Mouse (Mus musculus) hindbrain, embryonic 12.5 days (tissue): Measurements from ENCODE around the gene Top2b. TPM values are rescaled to one million over a fixed set of nuclear protein-coding genes. Genes with fewer than 3 reads are reported as not detected.

Experiments used
- ATAC-seq: fragments of 200-750 bp; cut with Nextera tagmentation; 2 replicates; pipeline ENCODE4 v1.8.0; 2017; ENCODE audit warnings: moderate TSS enrichment; ENCODE audit not compliant: low FRiP score
- H3K27ac ChIP-seq: fragments of 300-500 bp; sonication (generic); 2 replicates; pipeline ENCODE4 v1.5.1; 2016; ENCODE audit warnings: mild to moderate bottlenecking
- H3K27me3 ChIP-seq: fragments of 300-500 bp; sonication (generic); 2 replicates; pipeline ENCODE4 v1.6.1; 2016; ENCODE audit warnings: mild to moderate bottlenecking
- H3K36me3 ChIP-seq: fragments of 300-500 bp; sonication (generic); 2 replicates; pipeline ENCODE4 v1.6.1; 2016; ENCODE audit warnings: mild to moderate bottlenecking
- H3K4me1 ChIP-seq: fragments of 300-500 bp; sonication (generic); 2 replicates; pipeline ENCODE4 v1.6.1; 2016
- H3K4me2 ChIP-seq: fragments of 300-500 bp; sonication (generic); replicated peaks from 2 replicates; pipeline ENCODE4 v1.6.1; 2016; ENCODE audit warnings: mild to moderate bottlenecking
- H3K4me3 ChIP-seq: fragments of 300-500 bp; sonication (generic); 2 replicates; pipeline ENCODE4 v1.5.1; 2016; ENCODE audit warnings: mild to moderate bottlenecking
- H3K9ac ChIP-seq: fragments of 300-500 bp; sonication (generic); 2 replicates; pipeline ENCODE4 v1.6.1; 2016; ENCODE audit warnings: mild to moderate bottlenecking, moderate library complexity
- H3K9me3 ChIP-seq: fragments of 300-500 bp; sonication (generic); replicated peaks from 2 replicates; pipeline ENCODE4 v1.6.1; 2016; ENCODE audit warnings: mild to moderate bottlenecking
- WGBS: fragments of 180-500 bp; shearing (Covaris S2); methylation state at CpG from one replicate; pipeline ENCODE4 v1.1.7; 2016; 5-methylcytosine and 5-hydroxymethylcytosine counted together
- polyA plus RNA-seq: library from polyadenylated mRNA; unstranded; fragments of >200 nt; fragmentation: Nextera tagmentation; extraction: Ambion mirVana; gene quantifications from 2 replicates; pipeline ENCODE4 v1.2.1, GENCODE M21; 2016

Top2b gene
- 176 and 181 TPM in 2 replicates for polyA plus RNA-seq

GRCm38 (mm10) chr14:16364878-16365337, at the start of gene Top2b:
Gene Top2b, plus strand, starts transcription at chr14:16365179.
- peak within 1 kb of the TSS; percentile 99 for H3K27ac ChIP-seq
- no peaks in the 10 kb centered on the region for H3K9me3 ChIP-seq
- no peaks in the 10 kb centered on the region for H3K27me3 ChIP-seq
- H3K4me3 ChIP-seq, result peak within 1 kb of the TSS; percentile 79
- peak within 1 kb of the TSS; percentile 82 for H3K4me2 ChIP-seq
- H3K36me3 ChIP-seq, result no peaks in the 10 kb centered on the region
- 0% methylated on average over 27 of the region's 32 CpGs for WGBS
- peak; percentile 100 for ATAC-seq
- peak within 1 kb of the TSS; percentile 97 for H3K9ac ChIP-seq
- H3K4me1 ChIP-seq, result peaks cover 17% of the 10 kb centered on the region

DNA sequence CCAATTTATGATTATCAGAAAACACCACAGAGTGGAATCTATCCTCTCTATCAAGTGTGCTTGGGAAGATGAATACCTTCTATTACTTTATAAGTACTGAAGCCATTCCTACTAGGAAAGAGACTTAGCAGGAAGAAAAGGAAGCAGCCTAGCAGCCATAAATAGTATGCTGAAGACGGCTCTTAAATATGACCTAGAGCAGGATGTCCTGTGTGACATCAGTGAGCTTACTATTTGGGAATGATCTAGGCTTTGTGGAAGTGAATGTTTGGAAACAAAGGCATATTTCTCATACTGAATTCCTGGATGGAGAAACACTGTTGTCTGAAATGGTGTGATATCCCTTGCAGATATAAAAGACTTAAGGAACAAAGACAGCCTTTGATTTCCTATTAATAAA, 48.3 kb upstream of the Top2b start:
- H3K27me3 ChIP-seq, result no peaks in the 10 kb centered on the region
- H3K9me3 ChIP-seq, result no peaks in the 10 kb centered on the region
- no peaks in the 10 kb centered on the region for H3K36me3 ChIP-seq
- no peak overlapping the region for H3K27ac ChIP-seq
- 71% methylated on average over 1 of the region's 1 CpGs for WGBS
- 0 out of 2 replicates have a peak, but pooled peaks cover 2% of the 10 kb centered on the region for H3K4me1 ChIP-seq
- H3K4me3 ChIP-seq, result no peak overlapping the region
- no peak overlapping the region for H3K4me2 ChIP-seq
- no peak overlapping the region for H3K9ac ChIP-seq
- no peak for ATAC-seq

DNA sequence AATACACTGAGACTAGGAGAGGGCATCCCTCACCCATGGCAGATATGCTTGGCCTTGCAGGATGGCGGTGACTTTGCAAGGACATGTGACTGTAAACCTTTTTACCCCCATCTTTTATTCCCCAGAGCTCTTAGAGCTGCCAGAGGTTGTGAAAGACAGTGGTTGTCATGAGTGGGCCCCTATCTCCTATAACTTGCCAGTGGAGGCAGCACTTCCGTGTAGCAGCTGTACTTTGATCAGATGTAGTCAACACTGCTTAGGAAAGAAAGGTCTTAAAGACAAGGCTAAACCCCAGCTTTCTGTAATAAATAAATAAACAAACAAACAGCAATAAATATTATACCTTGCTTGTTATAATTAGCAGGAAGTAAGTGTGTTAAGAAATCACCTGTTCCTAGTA, 45.2 kb upstream of the Top2b start:
- Histone ChIP-seq H3K27me3 (no peaks in the 10 kb centered on the region), H3K4me2 (no peak overlapping the region), H3K27ac (no peak overlapping the region), H3K9ac (no peak overlapping the region), H3K4me3 (no peak overlapping the region), H3K4me1 (no peaks in the 10 kb centered on the region), H3K9me3 (no peaks in the 10 kb centered on the region), H3K36me3 (no peaks in the 10 kb centered on the region)
- WGBS, result 91% methylated on average over 2 of the region's 2 CpGs
- ATAC-seq, result no peak

DNA sequence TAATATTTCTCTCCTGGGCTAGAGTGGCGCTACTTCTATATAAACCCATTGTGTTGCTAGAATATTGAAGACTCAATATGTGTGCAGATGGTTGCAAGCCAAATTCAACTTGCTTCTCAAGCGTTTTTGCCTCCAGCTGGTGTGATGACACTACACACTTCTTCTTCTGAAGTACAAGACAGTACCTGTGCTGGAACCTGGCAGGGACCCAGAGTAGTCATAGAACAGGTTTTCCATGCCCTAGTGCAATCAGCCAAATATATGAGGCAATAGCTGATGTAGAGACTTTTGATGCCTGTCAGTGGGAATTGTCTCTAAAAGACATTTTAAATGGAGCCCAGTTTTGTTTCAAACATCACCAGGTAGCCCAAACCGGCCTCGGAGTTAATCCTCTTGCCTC, 40.6 kb upstream of the Top2b start:
- Histone ChIP-seq H3K4me1 (peaks cover 7% of the 10 kb centered on the region), H3K9ac (no peak overlapping the region), H3K27me3 (no peaks in the 10 kb centered on the region), H3K9me3 (no peaks in the 10 kb centered on the region), H3K4me2 (no peak overlapping the region), H3K27ac (no peak overlapping the region), H3K36me3 (no peaks in the 10 kb centered on the region), H3K4me3 (no peak overlapping the region)
- no peak for ATAC-seq
- WGBS, result 82% methylated on average over 4 of the region's 4 CpGs

GRCm38 (mm10) chr14:16325208-16325607, 39.8 kb upstream of the Top2b start:
- WGBS, result 29% methylated on average over 1 of the region's 1 CpGs
- H3K9ac ChIP-seq, result no peak overlapping the region

DNA sequence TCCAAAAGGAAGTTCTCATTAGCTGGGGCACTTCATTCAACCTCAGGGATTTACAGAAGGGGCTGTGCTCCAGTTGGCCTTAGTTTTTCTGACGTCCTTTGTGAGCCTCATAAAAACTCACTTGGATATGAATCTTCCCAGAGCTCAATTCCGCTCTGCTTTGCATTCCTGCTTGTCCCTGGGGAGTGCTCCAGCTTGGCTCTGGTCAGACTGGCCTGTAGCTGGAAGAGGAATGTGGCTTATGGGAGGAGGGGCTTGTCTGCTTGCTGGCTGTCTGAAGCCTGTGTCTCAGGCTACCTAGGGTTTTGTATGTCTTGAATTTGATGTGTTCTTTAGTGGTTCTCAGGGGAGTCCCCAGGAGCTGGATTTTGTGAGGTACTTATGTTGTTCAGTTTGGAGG, 36.4 kb upstream of the Top2b start:
- Histone ChIP-seq H3K9me3 (no peaks in the 10 kb centered on the region), H3K9ac (no peak overlapping the region), H3K4me3 (no peak overlapping the region), H3K4me1 (peaks cover 7% of the 10 kb centered on the region), H3K4me2 (no peak overlapping the region), H3K36me3 (no peaks in the 10 kb centered on the region), H3K27me3 (no peaks in the 10 kb centered on the region), H3K27ac (no peak overlapping the region)
- 17% methylated on average over 2 of the region's 2 CpGs for WGBS
- peak; percentile 63; the same call in 1 of the 2 replicates for ATAC-seq

More at GRCm38 (mm10) chr14:16325208-16325607, 39.8 kb upstream of the Top2b start:
- Histone ChIP-seq H3K4me2 (no peak overlapping the region), H3K27ac (no peak overlapping the region), H3K27me3 (no peaks in the 10 kb centered on the region), H3K4me1 (peaks cover 7% of the 10 kb centered on the region), H3K4me3 (no peak overlapping the region), H3K9me3 (no peaks in the 10 kb centered on the region), H3K36me3 (no peaks in the 10 kb centered on the region)
- no peak for ATAC-seq

DNA sequence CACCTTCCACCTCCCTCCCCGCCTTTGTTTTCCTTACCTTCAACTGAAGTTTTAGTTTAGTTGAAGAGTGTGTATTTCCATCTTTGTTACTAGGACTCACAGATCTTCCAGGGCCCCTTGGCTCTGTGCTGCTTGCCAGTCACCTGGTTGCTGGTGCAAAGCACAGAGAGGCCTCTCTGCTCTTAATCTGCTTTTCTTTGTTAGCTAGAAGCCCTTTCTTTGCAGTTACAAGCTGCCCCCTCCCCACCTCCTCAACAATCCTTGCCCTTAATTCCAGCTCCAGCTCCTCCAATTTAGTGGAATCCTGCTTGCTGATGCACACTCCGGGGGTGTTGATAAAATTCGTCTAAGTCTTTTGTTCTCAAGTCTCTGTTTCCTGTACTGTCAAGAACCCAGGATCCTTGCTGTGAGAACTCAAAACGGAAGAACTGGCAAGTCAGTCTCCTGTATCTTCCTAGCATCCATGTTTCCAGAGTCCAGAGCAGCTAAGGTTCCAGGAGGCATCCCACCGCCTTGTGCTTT, 36.0 kb upstream of the Top2b start:
- 34% methylated on average over 5 of the region's 5 CpGs for WGBS
- Histone ChIP-seq H3K4me2 (no peak overlapping the region), H3K9me3 (no peaks in the 10 kb centered on the region), H3K27me3 (no peaks in the 10 kb centered on the region), H3K9ac (no peak overlapping the region), H3K4me3 (no peak overlapping the region), H3K27ac (0 out of 2 replicates have a peak overlapping the region, but pooled peaks have one; percentile 12), H3K36me3 (no peaks in the 10 kb centered on the region), H3K4me1 (peaks cover 7% of the 10 kb centered on the region)
- no peak for ATAC-seq

GRCm38 (mm10) chr14:16329756-16330155, 35.2 kb upstream of the Top2b start:
- Histone ChIP-seq H3K27me3 (no peaks in the 10 kb centered on the region), H3K4me3 (no peak overlapping the region), H3K4me2 (no peak overlapping the region), H3K4me1 (peaks cover 7% of the 10 kb centered on the region), H3K9ac (no peak overlapping the region), H3K36me3 (no peaks in the 10 kb centered on the region), H3K9me3 (no peaks in the 10 kb centered on the region), H3K27ac (no peak overlapping the region)
- ATAC-seq, result no peak
- 80% methylated on average over 3 of the region's 3 CpGs for WGBS

- no peak overlapping the region for H3K4me2 ChIP-seq
- no peaks in the 10 kb centered on the region for H3K36me3 ChIP-seq
- WGBS, result 87% methylated on average over 3 of the region's 3 CpGs
- no peak for ATAC-seq
- H3K4me3 ChIP-seq, result no peak overlapping the region
- no peak overlapping the region for H3K9ac ChIP-seq
- H3K4me1 ChIP-seq, result peaks cover 2% of the 10 kb centered on the region; the same call in 1 of the 2 replicates
- H3K27me3 ChIP-seq, result no peaks in the 10 kb centered on the region
- H3K27ac ChIP-seq, result no peak overlapping the region
- no peaks in the 10 kb centered on the region for H3K9me3 ChIP-seq
These were observed 30.7 kb upstream of the Top2b start for GRCm38 (mm10) chr14:16334260-16334659.

- Histone ChIP-seq H3K27me3 (no peaks in the 10 kb centered on the region), H3K36me3 (no peaks in the 10 kb centered on the region), H3K4me1 (peaks cover 2% of the 10 kb centered on the region; the same call in 1 of the 2 replicates), H3K27ac (no peak overlapping the region), H3K9me3 (no peaks in the 10 kb centered on the region), H3K4me3 (no peak overlapping the region), H3K4me2 (no peak overlapping the region), H3K9ac (no peak overlapping the region)
- 67% methylated on average over 3 of the region's 3 CpGs for WGBS
- ATAC-seq, result no peak
These were observed 29.1 kb upstream of the Top2b start for GRCm38 (mm10) chr14:16335835-16336417.

DNA sequence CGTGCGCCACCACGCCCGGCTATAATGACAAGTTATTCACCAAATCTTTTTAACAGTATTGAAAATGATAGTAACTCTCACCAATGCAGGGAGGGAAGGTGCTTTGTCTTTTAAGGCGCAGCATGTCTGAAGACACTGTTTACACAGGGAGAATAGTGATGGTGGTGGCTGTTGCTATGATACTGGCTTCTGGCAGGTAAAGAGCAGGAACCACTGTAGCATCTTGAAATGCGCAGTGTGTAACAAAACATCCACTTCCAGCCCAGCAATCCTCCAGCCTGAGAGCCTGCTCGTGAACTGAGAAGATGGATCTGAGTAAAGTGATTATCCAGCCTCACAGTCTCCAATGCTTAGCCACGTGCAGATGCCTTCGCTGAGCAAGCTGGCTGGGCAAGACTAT, 17.5 kb upstream of the Top2b start:
- Histone ChIP-seq H3K4me3 (no peak overlapping the region), H3K27me3 (no peaks in the 10 kb centered on the region), H3K9me3 (no peaks in the 10 kb centered on the region), H3K9ac (no peak overlapping the region), H3K4me2 (no peak overlapping the region), H3K4me1 (no peaks in the 10 kb centered on the region), H3K27ac (no peak overlapping the region), H3K36me3 (no peaks in the 10 kb centered on the region)
- WGBS, result 70% methylated on average over 9 of the region's 9 CpGs
- no peak for ATAC-seq

DNA sequence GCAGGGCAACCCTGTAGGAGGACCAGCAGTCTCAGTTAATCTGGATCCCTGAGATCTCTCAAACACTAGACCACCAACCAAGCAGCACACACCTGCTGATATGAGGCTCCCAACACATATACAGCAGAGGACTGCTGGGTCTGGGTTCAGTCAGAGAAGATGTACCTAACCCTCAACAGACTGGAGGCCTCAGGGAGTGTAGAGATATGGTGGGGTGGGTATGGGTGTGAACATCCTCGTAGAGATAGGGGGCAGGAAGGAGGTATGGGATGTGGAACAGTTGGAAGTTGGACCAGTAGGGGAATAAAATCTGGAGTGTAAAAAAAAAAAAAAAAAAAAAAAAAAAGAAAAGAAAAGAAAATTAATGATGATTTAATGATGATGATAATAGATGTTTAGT, 5.3 kb upstream of the Top2b start:
- Histone ChIP-seq H3K9ac (no peak overlapping the region), H3K4me2 (no peak overlapping the region), H3K4me3 (no peak overlapping the region), H3K27me3 (no peaks in the 10 kb centered on the region), H3K9me3 (no peaks in the 10 kb centered on the region), H3K36me3 (no peaks in the 10 kb centered on the region), H3K27ac (no peak overlapping the region), H3K4me1 (peaks cover 5% of the 10 kb centered on the region)
- WGBS, result 61% methylated on average over 1 of the region's 1 CpGs
- no peak for ATAC-seq
